Mouse (Mus musculus) liver, embryonic 12.5 days (tissue): ENCODE data around the gene Mymk. TPM values are rescaled to one million over a fixed set of nuclear protein-coding genes. Genes with fewer than 3 reads are reported as not detected.

Experiments
- ATAC-seq: fragments of 200-750 bp; cut with Nextera tagmentation; 2 replicates; pipeline ENCODE4 v1.8.0; 2017; ENCODE audit warnings: moderate number of reproducible peaks, mild to moderate bottlenecking, moderate library complexity
- H3K27ac ChIP-seq: fragments of 300-500 bp; sonication (generic); 2 replicates; pipeline ENCODE4 v1.5.1; 2016; ENCODE audit warnings: mild to moderate bottlenecking
- H3K27me3 ChIP-seq: fragments of 300-500 bp; sonication (generic); replicated peaks from 2 replicates; pipeline ENCODE4 v1.6.1; 2016; ENCODE audit warnings: mild to moderate bottlenecking, moderate library complexity
- H3K36me3 ChIP-seq: fragments of 300-500 bp; sonication (generic); 2 replicates; pipeline ENCODE4 v1.6.1; 2016; ENCODE audit warnings: mild to moderate bottlenecking, moderate library complexity
- H3K4me1 ChIP-seq: fragments of 300-500 bp; sonication (generic); 2 replicates; pipeline ENCODE4 v1.6.1; 2016
- H3K4me2 ChIP-seq: fragments of 300-500 bp; sonication (generic); 2 replicates; pipeline ENCODE4 v1.6.1; 2016; ENCODE audit warnings: mild to moderate bottlenecking, moderate library complexity
- H3K4me3 ChIP-seq: fragments of 300-500 bp; sonication (generic); 2 replicates; pipeline ENCODE4 v1.5.1; 2016; ENCODE audit warnings: mild to moderate bottlenecking, moderate library complexity
- H3K9ac ChIP-seq: fragments of 300-500 bp; sonication (generic); 2 replicates; pipeline ENCODE4 v1.6.1; 2016; ENCODE audit warnings: mild to moderate bottlenecking, moderate library complexity
- H3K9me3 ChIP-seq: fragments of 300-500 bp; sonication (generic); replicated peaks from 2 replicates; pipeline ENCODE4 v1.6.1; 2016; ENCODE audit warnings: mild to moderate bottlenecking, moderate library complexity
- WGBS: fragments of 180-500 bp; shearing (Covaris S2); methylation state at CpG from one replicate; pipeline ENCODE4 v1.1.7; 2016; ENCODE audit not compliant: insufficient replicate concordance; 5-methylcytosine and 5-hydroxymethylcytosine counted together
- polyA plus RNA-seq: library from polyadenylated mRNA; unstranded; fragments of >200 nt; fragmentation: Nextera tagmentation; extraction: Ambion mirVana; gene quantifications from 2 replicates; pipeline ENCODE4 v1.2.1, GENCODE M21; 2016

Mymk gene
- polyA plus RNA-seq, 1 experiment from 2014 or later = 0.14 TPM

DNA sequence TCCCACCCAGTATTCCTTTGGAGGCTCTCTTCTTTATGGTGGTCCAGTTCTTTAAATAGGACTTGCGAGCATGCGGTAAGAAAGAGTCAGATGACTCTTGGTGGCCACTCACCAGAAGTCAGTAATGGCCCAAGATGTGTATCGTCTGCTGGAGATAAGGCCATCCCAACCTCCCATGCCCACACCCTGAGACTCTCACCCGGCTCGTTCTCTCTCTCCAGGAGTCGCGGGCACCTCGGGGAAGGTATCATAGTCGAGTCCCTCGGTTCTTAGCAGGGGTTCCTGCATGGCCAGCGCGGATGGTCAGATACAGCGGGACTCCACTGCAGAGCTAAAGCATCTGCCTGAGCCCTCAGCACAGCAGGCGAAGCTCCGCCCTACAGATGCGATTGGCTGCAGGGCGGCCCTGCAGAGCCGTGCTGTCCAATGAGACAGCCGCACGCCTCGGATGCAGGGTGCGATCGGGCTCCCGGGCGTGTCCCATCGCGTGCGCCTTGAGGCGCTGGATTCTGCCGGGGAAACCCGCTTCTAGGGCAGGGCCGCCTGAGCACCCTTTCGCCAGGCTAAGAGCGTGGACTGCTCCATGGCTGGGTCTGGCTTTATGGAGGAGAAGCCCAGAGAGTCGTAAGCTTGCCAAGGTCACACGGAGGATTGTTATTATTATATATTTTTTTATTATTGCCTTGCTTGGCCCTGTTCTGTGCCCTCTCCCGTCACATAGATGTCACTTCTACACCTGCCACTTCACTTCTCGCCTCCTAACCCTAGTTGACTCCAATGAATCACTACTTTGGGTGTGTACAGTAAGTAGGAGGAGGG is 44.2 kb downstream of the Mymk start, which contains the start of gene Slc2a6:
Gene Slc2a6, minus strand, starts transcription at position 381 of the 819 bp plus-strand sequence.
- Histone ChIP-seq H3K4me3 (no peak within 1 kb of the TSS; the same call in 1 of the 2 replicates), H3K9ac (0 out of 2 replicates have a peak within 1 kb of the TSS, but pooled peaks have one; percentile 25), H3K27ac (no peak within 1 kb of the TSS), H3K4me1 (peaks cover 9% of the 10 kb centered on the region), H3K27me3 (peaks cover 46% of the 10 kb centered on the region), H3K9me3 (no peaks in the 10 kb centered on the region), H3K4me2 (peak within 1 kb of the TSS; percentile 53), H3K36me3 (no peaks in the 10 kb centered on the region)
- ATAC-seq = peak; percentile 91
- 3% methylated on average over 38 of the region's 38 CpGs for WGBS

DNA sequence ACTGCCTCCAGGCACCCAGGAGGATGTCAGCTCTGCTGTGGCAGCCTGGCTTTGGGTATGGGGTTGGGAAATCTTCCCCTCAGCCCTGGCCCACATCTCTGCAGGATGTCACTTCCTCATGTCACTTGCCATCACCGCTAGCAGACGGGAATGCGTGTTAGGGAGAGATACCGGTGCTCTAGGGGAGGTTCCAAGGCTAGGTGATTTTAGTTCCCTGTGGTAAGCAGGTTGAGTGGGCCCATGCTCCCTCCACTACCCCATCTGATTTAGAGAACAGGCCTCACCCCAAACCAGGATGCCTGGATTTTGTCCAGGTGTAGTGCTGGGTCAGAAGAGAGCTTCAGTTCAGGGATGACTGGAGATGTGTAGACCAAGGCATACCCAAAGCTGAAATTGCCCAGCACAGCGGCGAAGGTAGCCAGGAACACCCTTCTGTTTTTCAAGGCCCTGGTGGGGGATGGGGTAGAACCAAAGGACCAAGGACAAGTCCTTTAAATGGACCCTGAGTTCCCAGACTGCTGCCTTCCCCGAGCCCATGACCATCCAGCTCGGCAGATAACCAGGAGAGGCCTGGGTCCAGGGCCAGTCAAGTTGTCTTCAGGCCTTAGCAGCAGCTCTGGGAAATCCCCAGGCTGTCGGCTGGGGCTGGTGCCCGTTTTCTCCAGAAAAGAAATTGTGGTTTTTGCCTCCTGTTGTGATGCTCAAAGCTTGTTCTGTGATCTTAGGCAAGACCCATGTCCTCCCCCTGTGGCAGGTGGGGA is 44.9 kb downstream of the Mymk start:
- H3K9ac ChIP-seq = no peak overlapping the region
- H3K4me3 ChIP-seq = no peak overlapping the region
- H3K36me3 ChIP-seq = no peaks in the 10 kb centered on the region
- H3K27me3 ChIP-seq = peaks cover 46% of the 10 kb centered on the region
- no peak overlapping the region for H3K27ac ChIP-seq
- 37% methylated on average over 10 of the region's 10 CpGs for WGBS
- H3K9me3 ChIP-seq = no peaks in the 10 kb centered on the region
- H3K4me2 ChIP-seq = no peak overlapping the region
- H3K4me1 ChIP-seq = peaks cover 9% of the 10 kb centered on the region
- no peak for ATAC-seq

DNA sequence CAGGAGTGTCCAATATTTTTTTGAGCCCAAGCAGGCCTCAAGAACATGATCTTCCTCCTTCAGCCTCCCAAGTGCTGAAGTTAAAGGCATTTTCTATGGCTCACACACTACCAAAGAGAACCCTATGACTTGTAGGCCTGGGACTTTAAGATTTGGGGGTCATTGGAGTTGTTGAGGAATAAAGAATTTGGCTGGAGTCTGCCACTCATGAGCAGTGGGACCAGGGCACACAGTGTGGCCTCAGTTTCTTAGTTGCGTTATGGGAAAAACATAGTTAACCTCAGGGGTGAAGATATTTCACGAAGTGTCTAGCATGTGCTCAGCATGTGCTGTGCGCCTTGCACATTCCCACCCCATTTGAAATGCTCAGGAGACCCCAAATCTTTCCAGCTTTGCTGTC is 45.6 kb downstream of the Mymk start:
- Histone ChIP-seq H3K27me3 (peaks cover 46% of the 10 kb centered on the region), H3K27ac (no peak overlapping the region), H3K36me3 (no peaks in the 10 kb centered on the region), H3K4me3 (no peak overlapping the region), H3K9ac (no peak overlapping the region), H3K4me2 (no peak overlapping the region), H3K9me3 (no peaks in the 10 kb centered on the region), H3K4me1 (peaks cover 9% of the 10 kb centered on the region)
- ATAC-seq = no peak
- 78% methylated on average over 3 of the region's 3 CpGs for WGBS

DNA sequence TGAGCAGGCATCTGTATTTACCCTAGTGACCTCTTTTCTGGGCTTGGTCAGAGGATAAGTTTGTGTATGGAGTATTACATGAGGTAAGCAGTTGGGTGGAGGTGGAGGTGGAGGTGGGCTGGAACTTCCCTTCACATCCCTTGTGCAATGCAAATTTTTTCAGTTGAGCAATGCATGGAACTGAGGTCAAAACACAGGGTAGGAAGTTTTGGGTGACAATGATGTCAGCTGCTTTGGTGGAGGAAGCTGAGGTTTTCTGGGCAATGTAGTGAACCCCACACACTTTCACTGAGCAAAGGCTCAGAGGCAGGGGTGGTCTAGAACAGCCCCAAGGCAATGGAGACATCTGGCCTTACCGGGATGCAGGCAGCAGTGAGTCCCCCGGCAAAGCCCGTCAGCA is 46.4 kb downstream of the Mymk start:
- no peaks in the 10 kb centered on the region for H3K36me3 ChIP-seq
- H3K27ac ChIP-seq = no peak overlapping the region
- no peak overlapping the region for H3K4me2 ChIP-seq
- H3K9me3 ChIP-seq = no peaks in the 10 kb centered on the region
- ATAC-seq = no peak
- peaks cover 46% of the 10 kb centered on the region for H3K27me3 ChIP-seq
- 73% methylated on average over 3 of the region's 3 CpGs for WGBS
- peaks cover 9% of the 10 kb centered on the region for H3K4me1 ChIP-seq
- no peak overlapping the region for H3K9ac ChIP-seq
- no peak overlapping the region for H3K4me3 ChIP-seq

DNA sequence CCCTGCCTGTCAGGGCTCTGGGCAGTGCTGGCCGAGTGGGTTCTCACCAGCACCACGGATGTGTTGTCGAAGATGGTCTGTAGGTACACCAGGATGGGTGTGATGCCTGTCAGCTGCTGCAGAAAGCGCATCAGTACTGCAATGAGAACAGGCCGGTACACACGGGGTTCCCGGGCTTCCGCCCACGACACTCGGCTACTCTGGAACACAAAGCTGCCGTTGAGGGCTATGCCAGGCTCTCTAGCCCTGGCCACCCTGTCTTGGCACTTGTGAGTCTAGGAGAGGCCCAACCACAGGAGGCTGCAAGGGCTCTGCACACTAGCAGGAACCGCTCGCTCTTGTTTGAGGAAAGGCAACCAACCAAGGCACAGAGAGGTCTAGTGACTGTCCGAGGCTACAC is 47.8 kb downstream of the Mymk start:
- Histone ChIP-seq H3K27ac (no peak overlapping the region), H3K36me3 (peaks cover 7% of the 10 kb centered on the region; the same call in 1 of the 2 replicates), H3K9ac (no peak overlapping the region), H3K4me2 (no peak overlapping the region), H3K27me3 (peaks cover 40% of the 10 kb centered on the region), H3K4me1 (peaks cover 9% of the 10 kb centered on the region), H3K9me3 (no peaks in the 10 kb centered on the region), H3K4me3 (no peak overlapping the region)
- 77% methylated on average over 14 of the region's 14 CpGs for WGBS
- no peak for ATAC-seq

DNA sequence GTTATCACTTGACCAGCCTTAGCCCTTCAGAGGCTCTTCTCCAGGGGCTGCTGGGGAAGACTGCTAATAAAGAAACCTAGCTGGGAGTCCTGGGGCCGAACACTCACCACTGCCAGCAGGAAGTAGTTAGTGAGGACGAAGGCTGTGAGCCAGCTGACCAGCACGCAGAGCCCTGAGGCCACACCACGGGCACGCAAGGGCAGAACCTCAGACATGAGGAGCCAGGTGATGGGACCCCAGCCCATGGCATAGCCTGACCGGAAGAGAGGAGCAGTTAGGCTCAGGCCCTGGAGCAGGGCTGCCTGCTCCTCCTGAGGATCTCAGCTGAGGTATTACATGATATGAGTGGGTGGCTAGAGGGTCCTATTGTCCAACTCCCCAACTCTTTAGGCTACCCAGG is 49.4 kb downstream of the Mymk start:
- Histone ChIP-seq H3K4me2 (no peak overlapping the region), H3K9ac (no peak overlapping the region), H3K27me3 (peaks cover 27% of the 10 kb centered on the region), H3K4me1 (peaks cover 2% of the 10 kb centered on the region), H3K27ac (no peak overlapping the region), H3K4me3 (no peak overlapping the region), H3K36me3 (peaks cover 22% of the 10 kb centered on the region), H3K9me3 (no peaks in the 10 kb centered on the region)
- ATAC-seq = no peak
- WGBS = 64% methylated on average over 6 of the region's 6 CpGs

DNA sequence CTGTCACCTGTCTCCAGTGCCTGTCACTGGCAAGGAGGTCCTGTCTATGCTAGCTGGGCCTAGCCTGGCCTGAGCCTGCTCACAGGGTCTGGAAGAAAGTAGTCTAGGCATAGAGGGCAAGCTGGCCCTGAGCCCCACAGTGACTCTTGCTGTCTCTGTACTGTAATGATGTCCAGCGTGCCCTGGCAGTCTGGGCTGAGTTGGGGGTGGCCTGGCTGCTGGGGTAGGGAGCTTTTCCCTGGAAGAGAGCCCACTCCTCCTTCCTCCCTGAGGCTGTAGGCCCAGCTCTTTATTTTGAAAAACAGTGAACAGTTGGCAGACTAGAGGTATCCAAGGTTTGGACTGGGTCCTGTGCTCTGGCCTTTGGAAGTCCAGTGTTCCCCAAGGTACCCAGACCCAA is 50.9 kb downstream of the Mymk start:
- H3K9ac ChIP-seq = no peak overlapping the region

DNA sequence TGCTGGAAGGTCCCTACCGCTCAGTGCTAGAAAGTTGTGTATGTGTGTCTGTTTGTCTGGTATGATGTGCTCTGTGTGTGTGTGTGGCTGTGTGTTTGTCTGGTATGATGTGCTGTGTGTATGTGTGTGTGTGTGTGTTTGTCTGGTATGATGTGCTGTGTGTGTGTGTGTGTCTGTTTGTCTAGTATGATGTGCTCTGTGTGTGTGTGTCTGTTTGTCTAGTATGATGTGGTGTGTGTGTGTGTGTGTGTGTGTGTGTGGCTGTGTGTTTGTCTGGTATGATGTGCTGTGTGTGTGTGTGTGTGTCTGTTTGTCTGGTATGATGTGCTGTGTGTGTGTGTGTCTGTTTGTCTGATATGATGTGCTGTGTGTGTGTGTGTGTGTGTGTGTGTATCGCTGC is 52.4 kb downstream of the Mymk start:
- peaks cover 48% of the 10 kb centered on the region for H3K36me3 ChIP-seq
- 0 out of 2 replicates have a peak, but pooled peaks cover 3% of the 10 kb centered on the region for H3K27me3 ChIP-seq
- WGBS = 76% methylated on average over 2 of the region's 2 CpGs
- no peaks in the 10 kb centered on the region for H3K9me3 ChIP-seq
- ATAC-seq = no peak
- no peak overlapping the region for H3K27ac ChIP-seq
- H3K4me1 ChIP-seq = no peaks in the 10 kb centered on the region
- H3K4me2 ChIP-seq = no peak overlapping the region
- no peak overlapping the region for H3K4me3 ChIP-seq
- H3K9ac ChIP-seq = no peak overlapping the region

More for the DNA sequence above, 50.9 kb downstream of the Mymk start:
- H3K27ac ChIP-seq = no peak overlapping the region
- H3K36me3 ChIP-seq = peaks cover 32% of the 10 kb centered on the region
- H3K4me2 ChIP-seq = no peak overlapping the region
- WGBS = 47% methylated on average over 1 of the region's 1 CpGs
- no peak overlapping the region for H3K4me3 ChIP-seq
- H3K9me3 ChIP-seq = no peaks in the 10 kb centered on the region
- 0 out of 2 replicates have a peak, but pooled peaks cover 14% of the 10 kb centered on the region for H3K27me3 ChIP-seq
- no peak for ATAC-seq
- no peaks in the 10 kb centered on the region for H3K4me1 ChIP-seq

DNA sequence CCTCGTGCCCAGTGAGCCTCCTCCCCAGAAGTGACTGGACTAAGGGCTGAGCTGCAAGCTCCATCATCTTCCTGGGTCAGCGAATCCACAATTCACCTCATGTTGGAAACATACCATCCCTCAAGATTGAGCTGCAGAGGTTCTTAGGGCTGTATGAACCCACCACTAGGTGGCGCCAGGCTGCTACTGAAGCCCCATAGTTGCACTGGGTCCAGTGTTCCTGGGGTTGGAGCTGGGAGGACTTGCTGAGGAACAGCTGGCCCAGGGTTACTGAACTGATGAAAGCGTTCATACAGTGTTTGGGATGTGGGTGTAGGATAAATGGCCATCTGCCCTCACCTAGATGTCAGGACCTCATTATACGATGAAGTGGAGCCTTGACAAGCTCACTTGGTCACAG is 54.2 kb downstream of the Mymk start:
- H3K4me1 ChIP-seq = no peaks in the 10 kb centered on the region
- no peak overlapping the region for H3K27ac ChIP-seq
- no peak overlapping the region for H3K9ac ChIP-seq
- 41% methylated on average over 5 of the region's 5 CpGs for WGBS
- H3K4me2 ChIP-seq = no peak overlapping the region
- no peaks in the 10 kb centered on the region for H3K27me3 ChIP-seq
- ATAC-seq = peak; percentile 34
- no peaks in the 10 kb centered on the region for H3K9me3 ChIP-seq
- H3K36me3 ChIP-seq = peaks cover 62% of the 10 kb centered on the region
- no peak overlapping the region for H3K4me3 ChIP-seq

Other genes starting within 250 kb of the Mymk start
- not detected in 2 replicates for gene Abo, start 207.2 kb downstream of the Mymk start, polyA plus RNA-seq
- 21.6 and 23.8 TPM in 2 replicates for gene Surf6, start 169.3 kb downstream of the Mymk start, polyA plus RNA-seq
- 30.0 and 32.1 TPM in 2 replicates for gene Med22, start 161.5 kb downstream of the Mymk start, polyA plus RNA-seq
- gene Rpl7a, start 161.4 kb downstream of the Mymk start, polyA plus RNA-seq = 560 and 587 TPM in 2 replicates
- gene Surf2, start 155.8 kb downstream of the Mymk start, polyA plus RNA-seq = 46.3 and 48.1 TPM in 2 replicates
- 41.6 and 42.5 TPM in 2 replicates for gene Surf1, start 155.6 kb downstream of the Mymk start, polyA plus RNA-seq
- 120 and 124 TPM in 2 replicates for gene Surf4, start 138.3 kb downstream of the Mymk start, polyA plus RNA-seq
- gene Stkld1, start 138.1 kb downstream of the Mymk start, polyA plus RNA-seq = 0.06 and 0.14 TPM in 2 replicates
- gene Rexo4, start 107.8 kb downstream of the Mymk start, polyA plus RNA-seq = 33.8 and 35.2 TPM in 2 replicates
- gene Adamts13, start 98.8 kb downstream of the Mymk start, polyA plus RNA-seq = 0.96 and 1.1 TPM in 2 replicates
- gene Cacfd1, start 62.3 kb downstream of the Mymk start, polyA plus RNA-seq = 16.5 and 19.1 TPM in 2 replicates
- 0.31 and 0.36 TPM in 2 replicates for gene Slc2a6, start 44.2 kb downstream of the Mymk start, polyA plus RNA-seq
- 0.77 and 1.3 TPM in 2 replicates for gene Adamtsl2, start 7.2 kb upstream of the Mymk start, polyA plus RNA-seq
- gene Fam163b, start 70.3 kb upstream of the Mymk start, polyA plus RNA-seq = 0.08 TPM in 1 of 2 replicates, not detected in the other
- gene Dbh, start 93.1 kb upstream of the Mymk start, polyA plus RNA-seq = 0.05 and 0.12 TPM in 2 replicates
- 37.6 and 41.5 TPM in 2 replicates for gene Sardh, start 176.2 kb upstream of the Mymk start, polyA plus RNA-seq